Mouse (Mus musculus): Measurements from ENCODE around the gene Apbb1ip.
"Not testable (repeated sequence)": the region's sequence is repeated elsewhere in the genome, so short reads cannot be mapped to it uniquely, and the experiment has no call there.

Gene Apbb1ip

GRCm38 (mm10) chr2:22857501-22857900, 83.6 kb downstream of the Apbb1ip start:
- no peak for DNase-seq

GRCm38 (mm10) chr2:22862194-22862593, 88.3 kb downstream of the Apbb1ip start:
- no peak for DNase-seq

GRCm38 (mm10) chr2:22864394-22865037, 90.6 kb downstream of the Apbb1ip start:
- peak; percentile 57 for DNase-seq

GRCm38 (mm10) chr2:22865818-22866217, 91.9 kb downstream of the Apbb1ip start:
- no peak for DNase-seq

- DNase-seq, result no peak
These were observed 93.1 kb downstream of the Apbb1ip start for GRCm38 (mm10) chr2:22866894-22867424.

- DNase-seq, result no peak
These were observed 99.3 kb downstream of the Apbb1ip start for GRCm38 (mm10) chr2:22873159-22873558.

- DNase-seq, result no peak
These were observed 100.7 kb downstream of the Apbb1ip start for GRCm38 (mm10) chr2:22874628-22875027.

- DNase-seq, result no peak
These were observed 102.7 kb downstream of the Apbb1ip start for GRCm38 (mm10) chr2:22876614-22877013.

- no peak for DNase-seq
These were observed 104.9 kb downstream of the Apbb1ip start for GRCm38 (mm10) chr2:22878781-22879180.

- not testable (repeated sequence) for DNase-seq
These were observed 106.8 kb downstream of the Apbb1ip start for GRCm38 (mm10) chr2:22880726-22881125.

GRCm38 (mm10) chr2:22894932-22895281, 121.0 kb downstream of the Apbb1ip start:
- DNase-seq, result no peak

GRCm38 (mm10) chr2:22895282-22896273, 121.7 kb downstream of the Apbb1ip start, which contains the start of gene Pdss1:
Pdss1 (plus strand) TSS chr2:22895522.
- DNase-seq, result peak; percentile 91

GRCm38 (mm10) chr2:22903947-22904346, 130.1 kb downstream of the Apbb1ip start:
- DNase-seq, result no peak

- DNase-seq, result no peak
These were observed 140.5 kb downstream of the Apbb1ip start for GRCm38 (mm10) chr2:22914421-22914820.

- no peak for DNase-seq
These were observed 144.8 kb downstream of the Apbb1ip start for GRCm38 (mm10) chr2:22918651-22919050.
